Mouse (Mus musculus) CH12.LX (cell line): ENCODE data around the gene Ace.

Experiments
- CTCF ChIP-seq, 2 experiments: IDR thresholded peaks in 1 of 2; conservative IDR thresholded peaks in 1 of 2; 2 replicates each; pipeline ENCODE4 v1.5.1; 2011 to 2012; ENCODE audit warnings: low read depth in 2 of 2, low read length in 2 of 2, improper control_type of control experiment in 1 of 2, inconsistent platforms in 1 of 2, mild to moderate bottlenecking in 1 of 2, moderate library complexity in 1 of 2
- ELF1 ChIP-seq: IDR thresholded peaks from 2 replicates; pipeline ENCODE4 v1.6.1; 2014; ENCODE audit warnings: low read depth, mild to moderate bottlenecking, inconsistent platforms, low read length, improper control_type of control experiment
- EP300 ChIP-seq: IDR thresholded peaks from 2 replicates; pipeline ENCODE4 v1.6.1; 2011; ENCODE audit warnings: low read length, improper control_type of control experiment
- ETS1 ChIP-seq: conservative IDR thresholded peaks from 2 replicates; pipeline ENCODE4 v1.6.1; 2012; ENCODE audit warnings: low read depth, mild to moderate bottlenecking, inconsistent platforms, low read length, improper control_type of control experiment, moderate library complexity
- HCFC1 ChIP-seq: IDR thresholded peaks from 2 replicates; pipeline ENCODE4 v1.6.1; 2012; ENCODE audit warnings: low read depth, mild to moderate bottlenecking, inconsistent platforms, low read length, improper control_type of control experiment
- MAX ChIP-seq: IDR thresholded peaks from 2 replicates; pipeline ENCODE4 v1.6.1; 2011; ENCODE audit warnings: low read length, improper control_type of control experiment
- MAZ ChIP-seq: IDR thresholded peaks from 2 replicates; pipeline ENCODE4 v1.6.1; 2012; ENCODE audit warnings: low read depth, mild to moderate bottlenecking, inconsistent platforms, low read length, improper control_type of control experiment, moderate library complexity
- NELFE ChIP-seq: IDR thresholded peaks from 2 replicates; pipeline ENCODE4 v1.6.1; 2011; ENCODE audit warnings: low read depth, low read length, improper control_type of control experiment
- NRF1 ChIP-seq: IDR thresholded peaks from 2 replicates; pipeline ENCODE4 v1.6.1; 2014; ENCODE audit warnings: low read depth, mild to moderate bottlenecking, inconsistent platforms, low read length, improper control_type of control experiment, moderate library complexity
- POLR2A ChIP-seq: IDR thresholded peaks from 2 replicates; pipeline ENCODE4 v1.6.1; 2011; ENCODE audit warnings: low read depth, mild to moderate bottlenecking, improper control_type of control experiment, low read length
- POLR2AphosphoS2 ChIP-seq: IDR thresholded peaks from 2 replicates; pipeline ENCODE4 v1.6.1; 2011; ENCODE audit warnings: low read depth, low read length, improper control_type of control experiment
- RCOR1 ChIP-seq: conservative IDR thresholded peaks from 2 replicates; pipeline ENCODE4 v1.6.1; 2012; ENCODE audit warnings: low read depth, mild to moderate bottlenecking, inconsistent platforms, low read length, improper control_type of control experiment
- TBP ChIP-seq: conservative IDR thresholded peaks from 2 replicates; pipeline ENCODE4 v1.6.1; 2011; ENCODE audit warnings: low read depth, low read length, improper control_type of control experiment

GRCm38 (mm10) chr11:105948255-105948654 lies 19.5 kb upstream of the Ace start:
- TF ChIP-seq EP300 (no peak), RCOR1 (no peak), MAZ (no peak), POLR2A (no peak), HCFC1 (no peak), NRF1 (no peak), TBP (no peak), NELFE (no peak), ETS1 (no peak), MAX (no peak), CTCF (conservative IDR thresholded peaks at IDR 0.05 in 1 of 2, IDR thresholded peaks at IDR 0.05 in 1 of 2; ENCODE audit: low read depth in 2 of 2, low read length in 2 of 2) (no peak), POLR2AphosphoS2 (no peak), ELF1 (no peak)
